Mouse (Mus musculus) megakaryocyte progenitor cell, adult 5-6 weeks (primary cell): Measurements from ENCODE around the gene Trpc7. TPM values are rescaled to one million over a fixed set of nuclear protein-coding genes. Genes with fewer than 3 reads are reported as not detected.
A peak's percentile ranks its signal among the peaks of the same experiment; 100 is the strongest.

Experiments
- ATAC-seq: replicated peaks from 2 replicates; pipeline ENCODE4 v1.8.0; 2016; ENCODE audit warnings: mild to moderate bottlenecking, moderate TSS enrichment, inconsistent platforms; ENCODE audit not compliant: poor library complexity
- total RNA-seq, 2 experiments: library from RNA; stranded (forward) in 1 of 2; stranded (reverse) in 1 of 2; fragments of 157-497, 149-512 nt in 1 of 2; fragments of 200-1000 nt in 1 of 2; gene quantifications; 2 replicates each; pipeline versions ENCODE4 v1.2.3 to v1.2.4; 2015 to 2017

Gene Trpc7
- total RNA-seq, 2 experiments from 2014 or later, result not detected

DNA sequence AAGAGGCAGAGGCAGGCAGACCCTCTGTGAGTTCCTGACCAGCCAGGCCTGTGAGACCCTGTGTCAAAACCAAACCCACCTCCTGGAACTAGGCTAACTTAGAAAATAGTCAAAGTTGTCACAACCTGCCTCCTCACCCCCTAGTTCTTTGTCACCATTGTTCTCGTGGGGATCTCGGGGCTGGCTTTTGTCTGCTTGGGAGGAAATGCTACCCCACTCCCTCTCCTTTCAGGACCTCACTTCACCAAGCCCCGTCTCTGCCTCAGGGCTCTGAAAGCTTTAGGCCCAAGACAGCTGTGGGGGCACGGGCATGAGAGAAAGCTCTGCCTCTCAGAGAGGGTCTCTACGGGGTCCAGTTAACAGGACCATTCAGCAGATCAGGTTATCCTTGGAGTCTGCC lies 144.0 kb downstream of the Trpc7 start:
- no peak for ATAC-seq

DNA sequence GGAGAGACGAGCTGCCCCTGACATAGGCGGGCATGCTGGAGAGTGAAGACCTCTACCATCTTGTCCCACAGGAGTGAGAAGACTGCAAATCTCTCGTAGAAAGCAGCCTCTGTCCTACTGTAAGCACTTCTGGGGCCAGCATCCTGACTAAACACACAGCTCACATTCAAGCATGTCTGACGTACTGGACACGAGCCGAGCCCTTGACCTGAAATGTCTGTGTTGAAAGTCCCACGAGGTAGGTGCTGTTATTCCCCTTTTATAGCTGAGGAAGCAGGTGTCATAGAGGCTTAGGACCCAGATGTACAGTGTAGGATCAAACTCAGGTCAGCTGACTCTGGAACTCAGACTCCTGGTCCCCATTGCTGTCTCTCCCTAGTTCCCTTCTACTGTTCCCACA lies 146.4 kb downstream of the Trpc7 start:
- ATAC-seq, result no peak

DNA sequence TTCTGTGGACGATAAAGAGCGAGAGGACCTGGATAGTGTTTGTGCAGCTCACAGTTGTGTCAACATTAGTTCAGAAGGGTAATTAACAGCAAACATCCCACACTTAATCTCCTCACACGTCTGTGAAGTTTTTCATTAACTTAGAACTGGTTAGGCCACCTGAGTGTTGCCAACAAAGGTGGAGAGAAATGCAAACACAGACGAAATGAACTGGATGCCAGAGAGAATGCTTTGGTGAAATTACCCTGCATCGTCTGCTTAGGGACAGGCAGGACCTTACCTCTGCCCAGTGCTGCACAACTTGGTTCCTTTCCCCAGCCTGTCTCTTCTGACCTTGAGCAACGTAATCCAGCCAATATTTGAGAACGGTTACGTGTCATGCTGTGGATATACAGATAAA lies 148.2 kb downstream of the Trpc7 start:
- no peak for ATAC-seq

DNA sequence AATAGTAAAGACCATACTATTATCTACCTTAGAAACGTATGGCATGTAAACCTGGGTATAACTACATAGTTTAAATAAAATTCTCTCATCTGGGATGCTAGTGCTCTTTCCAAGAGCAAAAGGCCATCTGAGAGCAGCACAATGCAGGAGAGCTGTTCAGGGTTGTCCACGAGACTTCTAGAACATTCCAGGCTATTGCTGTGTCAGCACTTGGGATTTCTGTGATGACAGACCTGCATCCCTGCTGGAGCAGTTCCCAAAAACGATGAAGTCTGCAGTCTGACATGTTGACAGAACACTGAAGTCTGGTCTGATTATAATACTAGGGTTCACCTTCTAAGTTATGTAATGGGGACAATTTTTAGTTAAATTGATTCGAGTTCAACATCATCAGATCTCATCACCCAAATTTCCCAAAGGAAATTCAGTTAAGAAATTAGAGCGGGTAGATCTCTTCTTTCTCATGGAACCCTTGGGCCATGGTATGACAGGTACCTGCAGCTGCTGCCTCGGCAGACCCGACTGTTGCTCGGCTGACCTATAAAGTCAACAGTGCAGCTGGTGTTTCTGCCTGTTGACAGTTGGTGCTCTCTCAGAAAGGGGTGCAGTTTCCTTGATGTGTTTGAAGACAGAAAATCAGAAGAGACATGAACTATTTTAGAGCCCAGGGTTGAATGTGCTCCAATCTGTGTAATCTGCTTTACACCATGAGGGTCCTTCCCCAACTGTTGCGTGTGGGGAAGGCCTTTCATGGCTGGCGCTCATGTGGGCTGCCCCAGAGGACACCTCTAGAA lies 148.9 kb downstream of the Trpc7 start:
- ATAC-seq, result no peak

DNA sequence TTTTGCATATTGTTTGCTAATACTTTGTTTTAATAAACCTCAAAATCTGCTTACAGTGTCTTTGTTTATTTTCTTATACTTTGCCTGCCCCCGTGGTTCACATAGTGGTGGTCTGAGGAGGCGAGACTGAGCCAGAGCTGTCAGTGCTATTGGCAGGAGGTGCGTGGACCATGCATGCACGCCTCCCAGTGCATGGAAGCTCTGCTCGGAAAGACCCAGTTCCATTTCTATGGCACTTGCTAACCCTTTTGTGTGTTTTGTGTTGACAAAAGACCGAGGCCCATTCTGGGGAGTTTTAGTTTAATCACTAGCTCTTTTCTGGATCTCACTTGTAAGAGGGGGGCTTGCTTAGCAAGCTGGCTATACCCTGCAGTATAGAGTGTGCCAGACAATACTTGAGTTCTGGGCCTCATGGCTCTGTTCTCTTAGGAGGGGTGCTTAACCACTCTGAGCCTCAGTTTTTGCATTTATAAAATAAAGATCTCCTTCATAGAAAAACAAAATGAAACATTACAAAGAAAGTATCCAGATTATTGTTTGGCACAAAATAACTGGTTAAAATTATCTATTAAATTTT lies 153.4 kb downstream of the Trpc7 start:
- no peak for ATAC-seq

DNA sequence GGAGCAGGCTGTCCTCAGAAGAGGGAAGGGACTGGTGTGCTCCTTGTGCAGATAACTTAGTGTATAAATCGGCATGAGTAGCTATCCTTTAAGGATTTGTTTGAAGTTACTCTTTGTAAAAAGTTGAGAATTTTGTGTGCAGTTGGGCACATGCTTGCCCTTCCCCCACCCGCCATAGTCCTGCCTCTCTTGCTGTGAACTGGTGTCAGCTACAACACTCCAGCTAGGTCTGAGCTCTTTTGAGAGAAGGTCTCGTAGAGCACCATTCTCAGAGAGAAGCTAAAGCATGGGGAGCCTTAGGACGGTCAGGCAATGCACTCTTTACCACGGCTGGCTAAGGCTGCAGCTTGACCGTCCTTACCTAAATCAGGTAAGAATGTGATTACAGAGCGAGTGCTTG lies 154.1 kb downstream of the Trpc7 start:
- ATAC-seq, result no peak

DNA sequence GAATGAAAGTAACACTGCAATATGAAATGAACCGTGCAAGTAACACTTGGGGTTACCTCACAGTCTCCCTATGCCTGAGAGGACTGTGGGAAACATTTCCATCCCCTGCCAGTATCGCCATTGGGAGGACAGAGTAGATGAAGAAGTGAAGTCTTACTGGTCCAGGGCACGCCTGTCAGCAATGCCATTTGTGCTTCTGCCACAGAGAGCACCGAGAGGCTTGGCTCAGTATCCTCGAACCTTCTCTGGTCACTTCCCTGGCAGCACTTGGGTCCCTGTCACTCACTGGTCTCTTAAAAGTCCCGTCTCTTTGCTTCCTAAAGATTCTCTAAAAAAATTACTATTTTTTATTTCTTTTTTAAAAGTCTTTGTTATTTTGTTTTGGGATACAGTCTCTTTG lies 155.3 kb downstream of the Trpc7 start:
- ATAC-seq, result no peak

DNA sequence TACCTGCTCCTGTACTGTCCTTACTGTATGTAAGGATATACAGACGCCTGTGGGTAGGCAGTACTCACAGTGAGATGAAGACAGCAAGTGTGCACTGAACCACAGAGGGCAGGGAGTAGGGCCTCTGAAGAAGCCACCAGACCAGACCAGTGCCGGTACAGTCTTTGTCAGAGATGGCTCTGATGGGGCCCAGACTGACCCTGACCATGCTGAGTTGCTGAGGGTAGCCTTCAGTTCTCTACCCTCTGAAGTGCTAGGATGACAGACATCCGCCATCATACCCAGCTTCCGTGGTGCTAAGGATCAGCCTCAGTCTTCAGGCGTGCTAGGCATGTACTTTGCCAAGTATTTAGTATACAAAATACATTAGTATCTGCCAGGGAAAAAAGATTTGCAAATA lies 156.2 kb downstream of the Trpc7 start:
- ATAC-seq, result no peak

DNA sequence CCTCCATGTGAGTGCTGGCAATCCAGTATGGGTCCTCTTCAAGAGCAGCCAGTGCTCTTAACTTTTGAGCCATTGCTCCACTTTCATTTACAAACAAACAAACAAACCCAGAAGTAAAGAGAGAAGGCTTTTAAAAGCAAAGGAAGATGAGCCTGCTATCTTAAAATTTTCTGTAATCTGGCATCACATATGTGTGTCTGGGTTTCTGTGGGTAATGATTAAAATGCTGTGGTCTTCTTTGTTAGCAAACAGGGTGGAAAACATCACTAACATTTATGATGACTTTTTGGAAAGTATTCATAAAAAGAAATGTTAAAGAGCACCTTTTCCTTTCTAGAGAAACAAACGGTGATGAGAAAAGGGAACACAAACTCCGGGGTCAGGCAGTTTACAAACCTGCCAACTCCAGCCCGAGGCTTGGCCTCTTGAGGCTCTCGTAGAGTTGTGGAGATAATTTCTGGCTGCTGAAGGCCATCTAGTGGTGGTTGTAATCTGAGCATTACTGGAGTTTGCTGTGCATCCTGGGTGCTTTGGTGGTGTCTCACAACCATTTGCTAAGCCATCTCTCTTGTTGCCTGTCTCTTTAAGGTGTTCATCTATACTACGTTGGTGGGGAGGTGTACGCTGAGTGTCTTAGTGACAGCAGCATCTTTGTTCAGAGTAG lies 160.4 kb downstream of the Trpc7 start:
- ATAC-seq, result peak; percentile 95

DNA sequence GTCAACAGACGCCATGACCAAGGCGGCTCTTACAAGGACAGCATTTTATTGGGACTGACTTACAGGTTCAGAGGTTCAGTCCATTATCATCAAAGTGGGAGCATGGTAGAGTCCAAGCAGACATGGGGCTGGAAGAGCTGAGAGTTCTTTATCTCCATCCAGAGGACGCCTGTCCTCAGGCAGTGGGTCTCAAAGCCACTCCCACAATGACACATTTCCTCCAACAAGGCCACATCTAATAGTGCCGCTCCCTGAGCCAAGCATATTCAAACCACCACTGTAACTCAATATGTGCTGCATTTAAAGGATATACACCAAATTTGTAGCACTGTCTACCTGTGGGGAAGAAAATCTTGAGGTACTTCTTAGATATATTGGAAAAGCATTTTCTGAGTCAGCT lies 161.2 kb downstream of the Trpc7 start:
- ATAC-seq, result 0 out of 2 replicates have a peak, but pooled peaks have one; percentile 33

DNA sequence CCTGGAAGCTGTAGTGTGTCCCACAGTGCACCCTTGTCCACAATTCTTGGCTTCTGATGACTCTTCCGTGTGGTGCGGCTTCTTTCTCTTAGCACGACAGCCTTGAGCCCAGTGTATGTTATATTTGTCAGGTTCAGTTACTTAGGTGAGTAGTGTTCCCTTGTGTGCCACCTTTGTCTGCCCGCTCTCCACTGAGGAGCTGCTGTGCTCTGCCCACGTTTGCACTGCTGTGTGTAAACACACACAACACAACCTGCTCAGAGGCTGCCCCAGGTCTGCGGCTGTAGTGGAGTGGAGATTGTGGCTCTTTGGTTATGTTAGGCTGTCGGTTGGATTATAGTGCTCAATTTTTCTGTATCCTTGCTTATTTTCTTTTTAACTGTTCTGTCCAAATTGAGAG lies 166.7 kb downstream of the Trpc7 start:
- no peak for ATAC-seq

DNA sequence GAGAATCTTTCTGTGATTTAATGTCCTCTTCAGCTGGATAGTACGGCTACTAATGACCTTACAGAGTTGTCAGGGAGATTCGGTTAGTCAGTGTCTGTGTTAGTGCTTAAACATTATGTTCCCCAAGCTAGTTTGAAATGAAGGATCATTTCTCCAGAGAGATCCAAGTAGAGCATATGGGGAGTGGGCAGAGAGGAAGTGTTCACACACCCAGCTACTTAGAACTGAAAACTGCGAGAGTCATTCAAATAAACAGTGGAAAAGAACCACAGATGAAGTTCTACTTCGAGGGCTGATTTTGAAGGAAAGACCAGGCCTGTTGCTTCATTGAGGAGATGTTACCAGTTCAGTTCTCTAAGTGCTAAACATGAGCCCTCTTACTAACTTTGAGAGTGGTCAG lies 169.2 kb downstream of the Trpc7 start:
- no peak for ATAC-seq

Other genes with a start within 250 kb of the Trpc7 start
- gene Smad5, start 193.0 kb downstream of the Trpc7 start, total RNA-seq (2015), result 58.7 and 72.0 TPM in 2 replicates
- gene Smad5, start 193.0 kb downstream of the Trpc7 start, total RNA-seq (2017), result 22.6 and 32.3 TPM in 2 replicates
- gene Gm45623, start 142.2 kb downstream of the Trpc7 start, total RNA-seq (2015), result not detected in 2 replicates
- not detected in 2 replicates for gene Gm45623, start 142.2 kb downstream of the Trpc7 start, total RNA-seq (2017)